Mouse (Mus musculus) CH12.LX (cell line): ENCODE data around the gene Tbx3. TPM values are rescaled to one million over a fixed set of nuclear protein-coding genes. Genes with fewer than 3 reads are reported as not detected.

Experiments used
- DNase-seq: peaks from one replicate; pipeline ENCODE4 v3.0.0-alpha.2; 2013; ENCODE audit errors: extremely low read depth
- H3K27ac ChIP-seq: 2 replicates; pipeline ENCODE4 v1.5.1; 2012; ENCODE audit warnings: low read depth, mild to moderate bottlenecking, control low read depth, moderate library complexity; ENCODE audit not compliant: insufficient read depth
- H3K27me3 ChIP-seq: replicated peaks from 2 replicates; pipeline ENCODE3; 2012; ENCODE audit warnings: inconsistent platforms
- H3K36me3 ChIP-seq, 2 experiments: replicated peaks in 1 of 2; 2 replicates each; pipeline versions ENCODE3 to v1.6.1; 2012; ENCODE audit warnings: inconsistent platforms in 1 of 2, low read length in 1 of 2, mild to moderate bottlenecking in 1 of 2, mixed read lengths in 1 of 2, moderate library complexity in 1 of 2; ENCODE audit not compliant: control insufficient read depth in 1 of 2, insufficient read depth in 1 of 2
- H3K4me1 ChIP-seq, 2 experiments: 2 replicates each; pipeline ENCODE4 v1.6.1; 2012; ENCODE audit warnings: inconsistent platforms in 1 of 2, moderate library complexity in 1 of 2; ENCODE audit not compliant: insufficient read depth in 2 of 2, control insufficient read depth in 1 of 2
- H3K4me2 ChIP-seq: 2 replicates; pipeline ENCODE4 v1.6.1; 2012; ENCODE audit warnings: low read depth, mild to moderate bottlenecking, control low read depth; ENCODE audit not compliant: poor library complexity, insufficient read depth, severe bottlenecking
- H3K4me3 ChIP-seq, 3 experiments: fragments of 150-350 bp in 1 of 3; sonication (generic) in 1 of 3; replicated peaks in 1 of 3; 2 replicates each; pipeline versions ENCODE3 to v1.5.1; 2011 to 2012; ENCODE audit warnings: low read depth in 2 of 3, low read length in 2 of 3, mild to moderate bottlenecking in 2 of 3, moderate library complexity in 2 of 3, control low read depth in 1 of 3, improper control_type of control experiment in 1 of 3, inconsistent platforms in 1 of 3, mixed read lengths in 1 of 3; ENCODE audit not compliant: poor library complexity in 1 of 3
- H3K79me2 ChIP-seq: replicated peaks from 2 replicates; pipeline ENCODE4 v1.6.1; 2012; ENCODE audit warnings: mild to moderate bottlenecking, moderate library complexity; ENCODE audit not compliant: control insufficient read depth, poor library complexity, insufficient read depth, severe bottlenecking; ENCODE audit errors: extremely low read depth
- H3K9ac ChIP-seq: 2 replicates; pipeline ENCODE4 v1.6.1; 2012; ENCODE audit warnings: low read depth, mild to moderate bottlenecking, control low read depth, moderate library complexity; ENCODE audit not compliant: insufficient read depth
- H3K9me3 ChIP-seq: replicated peaks from 2 replicates; pipeline ENCODE3; 2012; ENCODE audit warnings: low read length, inconsistent platforms, mixed read lengths
- CHD2 ChIP-seq: IDR thresholded peaks from 2 replicates; pipeline ENCODE4 v1.6.1; 2011; ENCODE audit warnings: low read length, improper control_type of control experiment
- CTCF ChIP-seq, 2 experiments: IDR thresholded peaks in 1 of 2; conservative IDR thresholded peaks in 1 of 2; 2 replicates each; pipeline ENCODE4 v1.5.1; 2011 to 2012; ENCODE audit warnings: low read depth in 2 of 2, low read length in 2 of 2, improper control_type of control experiment in 1 of 2, inconsistent platforms in 1 of 2, mild to moderate bottlenecking in 1 of 2, moderate library complexity in 1 of 2
- ELF1 ChIP-seq: IDR thresholded peaks from 2 replicates; pipeline ENCODE4 v1.6.1; 2014; ENCODE audit warnings: low read depth, mild to moderate bottlenecking, inconsistent platforms, low read length, improper control_type of control experiment
- EP300 ChIP-seq: IDR thresholded peaks from 2 replicates; pipeline ENCODE4 v1.6.1; 2011; ENCODE audit warnings: low read length, improper control_type of control experiment
- HCFC1 ChIP-seq: IDR thresholded peaks from 2 replicates; pipeline ENCODE4 v1.6.1; 2012; ENCODE audit warnings: low read depth, mild to moderate bottlenecking, inconsistent platforms, low read length, improper control_type of control experiment
- IRF4 ChIP-seq: IDR thresholded peaks from 2 replicates; pipeline ENCODE4 v1.6.1; 2014; ENCODE audit warnings: low read depth, mild to moderate bottlenecking, inconsistent platforms, low read length, improper control_type of control experiment
- JUN ChIP-seq: IDR thresholded peaks from 2 replicates; pipeline ENCODE4 v1.6.1; 2011; ENCODE audit warnings: low read depth, mild to moderate bottlenecking, low read length, improper control_type of control experiment, moderate library complexity; ENCODE audit not compliant: insufficient read depth
- JUND ChIP-seq: conservative IDR thresholded peaks from 2 replicates; pipeline ENCODE4 v1.6.1; 2011; ENCODE audit warnings: low read depth, low read length, improper control_type of control experiment
- KAT2A ChIP-seq: IDR thresholded peaks from 2 replicates; pipeline ENCODE4 v1.6.1; 2012; ENCODE audit warnings: low read length, improper control_type of control experiment, inconsistent platforms; ENCODE audit not compliant: insufficient replicate concordance
- MAFK ChIP-seq: IDR thresholded peaks from 2 replicates; pipeline ENCODE4 v1.6.1; 2011; ENCODE audit warnings: low read length, improper control_type of control experiment; ENCODE audit not compliant: insufficient replicate concordance
- MAZ ChIP-seq: IDR thresholded peaks from 2 replicates; pipeline ENCODE4 v1.6.1; 2012; ENCODE audit warnings: low read depth, mild to moderate bottlenecking, inconsistent platforms, low read length, improper control_type of control experiment, moderate library complexity
- NRF1 ChIP-seq: IDR thresholded peaks from 2 replicates; pipeline ENCODE4 v1.6.1; 2014; ENCODE audit warnings: low read depth, mild to moderate bottlenecking, inconsistent platforms, low read length, improper control_type of control experiment, moderate library complexity
- PAX5 ChIP-seq: IDR thresholded peaks from 2 replicates; pipeline ENCODE4 v1.6.1; 2012; ENCODE audit warnings: low read length, inconsistent platforms, mixed read lengths
- POLR2A ChIP-seq: IDR thresholded peaks from 2 replicates; pipeline ENCODE4 v1.6.1; 2011; ENCODE audit warnings: low read depth, mild to moderate bottlenecking, improper control_type of control experiment, low read length
- RAD21 ChIP-seq: IDR thresholded peaks from 2 replicates; pipeline ENCODE4 v1.6.1; 2011; ENCODE audit warnings: low read depth, mild to moderate bottlenecking, low read length, improper control_type of control experiment, moderate library complexity
- RCOR1 ChIP-seq: conservative IDR thresholded peaks from 2 replicates; pipeline ENCODE4 v1.6.1; 2012; ENCODE audit warnings: low read depth, mild to moderate bottlenecking, inconsistent platforms, low read length, improper control_type of control experiment
- SIN3A ChIP-seq: IDR thresholded peaks from 2 replicates; pipeline ENCODE4 v1.6.1; 2012; ENCODE audit warnings: low read length, improper control_type of control experiment, inconsistent platforms
- TCF12 ChIP-seq: IDR thresholded peaks from 2 replicates; pipeline ENCODE4 v1.6.1; 2014; ENCODE audit warnings: low read depth, mild to moderate bottlenecking, inconsistent platforms, low read length, improper control_type of control experiment
- ZKSCAN1 ChIP-seq: IDR thresholded peaks from 2 replicates; pipeline ENCODE4 v1.6.1; 2012; ENCODE audit warnings: low read depth, inconsistent platforms, low read length, improper control_type of control experiment, borderline replicate concordance
- ZMIZ1 ChIP-seq: IDR thresholded peaks from 2 replicates; pipeline ENCODE4 v1.6.1; 2012; ENCODE audit warnings: low read depth, mild to moderate bottlenecking, inconsistent platforms, low read length, improper control_type of control experiment
- dilution Hi-C: fragments of 300-500 bp; cut with MboI; formaldehyde crosslinking; loops from 2 replicates; pipeline ENCODE4 v1.14.3; 2020; ENCODE audit warnings: low sequenced_read_pairs; ENCODE audit not compliant: extremely low pct_unique_long_range_greater_than_20kb, extremely low pct_ligation_motif_present
- in situ Hi-C: fragments of 300-500 bp; cut with MboI; formaldehyde crosslinking; loops from 3 replicates; pipeline ENCODE4 v1.14.3; 2019; ENCODE audit warnings: low sequenced_read_pairs, low pct_ligation_motif_present, low pct_unique_long_range_greater_than_20kb, mixed read lengths
- polyA plus RNA-seq: library from polyadenylated mRNA; unstranded; fragments of >175 nt; gene quantifications from 2 replicates; pipeline ENCODE4 v1.2.1, GENCODE M21; 2012; ENCODE audit warnings: low read depth; ENCODE audit not compliant: insufficient read length
- total RNA-seq, 2 experiments: library from RNA; depleted of rRNA; stranded (reverse); fragments of 300-350 nt in 1 of 2; fragments of >200 nt in 1 of 2; gene quantifications; 2 replicates each; pipeline ENCODE4 v1.2.3; 2012 to 2014

Gene Tbx3
- total and polyA plus RNA-seq, 3 experiments: not detected

GRCm38 (mm10) chr5:119668913-119669411, 1.5 kb upstream of the Tbx3 start:
- H3K9me3 ChIP-seq: peaks cover 88% of the 10 kb centered on the region
- H3K4me2 ChIP-seq: no peak overlapping the region
- H3K27ac ChIP-seq: no peak overlapping the region
- no peaks in the 10 kb centered on the region for H3K27me3 ChIP-seq
- no peak for TF ChIP-seq CTCF (conservative IDR thresholded peaks at IDR 0.05 in 1 of 2, IDR thresholded peaks at IDR 0.05 in 1 of 2; ENCODE audit: low read depth in 2 of 2, low read length in 2 of 2)
- no peak for TF ChIP-seq SIN3A
- no peak for TF ChIP-seq PAX5
- TF ChIP-seq JUND: no peak
- no peak for TF ChIP-seq IRF4
- TF ChIP-seq MAFK: no peak
- no peak for TF ChIP-seq RCOR1
- no peak for TF ChIP-seq ELF1
- TF ChIP-seq JUN: no peak
- TF ChIP-seq CHD2: no peak
- TF ChIP-seq NRF1: no peak
- TF ChIP-seq HCFC1: no peak
- TF ChIP-seq MAZ: no peak
- TF ChIP-seq ZKSCAN1: no peak
- TF ChIP-seq KAT2A: no peak
- no peak for TF ChIP-seq RAD21
- no peaks in the 10 kb centered on the region for H3K36me3 ChIP-seq
- no peak for DNase-seq
- in situ Hi-C loops: no loop called here
- no peaks in the 10 kb centered on the region for H3K4me1 ChIP-seq
- no peak overlapping the region for H3K4me3 ChIP-seq
- no peaks in the 10 kb centered on the region for H3K79me2 ChIP-seq
- H3K9ac ChIP-seq: no peak overlapping the region
- dilution Hi-C loops: no loop called here

GRCm38 (mm10) chr5:119669741-119670565, 516 bp upstream of the Tbx3 start:
- in situ Hi-C loops (no loop called here), dilution Hi-C loops (no loop called here)
- no peaks in the 10 kb centered on the region for H3K79me2 ChIP-seq
- DNase-seq: no peak
- H3K9ac ChIP-seq: no peak overlapping the region
- no peak overlapping the region for H3K27ac ChIP-seq
- no peak overlapping the region for H3K4me3 ChIP-seq
- H3K9me3 ChIP-seq: peaks cover 85% of the 10 kb centered on the region
- H3K4me2 ChIP-seq: no peak overlapping the region
- no peaks in the 10 kb centered on the region for H3K27me3 ChIP-seq
- TF ChIP-seq ZMIZ1 (no peak), TCF12 (no peak), NRF1 (no peak), ELF1 (no peak), EP300 (no peak), ZKSCAN1 (no peak), RAD21 (no peak), JUN (no peak), CTCF (conservative IDR thresholded peaks at IDR 0.05 in 1 of 2, IDR thresholded peaks at IDR 0.05 in 1 of 2; ENCODE audit: low read depth in 2 of 2, low read length in 2 of 2) (no peak), JUND (no peak), POLR2A (no peak)
- no peaks in the 10 kb centered on the region for H3K36me3 ChIP-seq
- H3K4me1 ChIP-seq: no peaks in the 10 kb centered on the region
